Mouse (Mus musculus) stomach, postnatal 0 days (tissue): ENCODE data around the gene Eif2ak1.

Experiments used
- CTCF ChIP-seq: IDR thresholded peaks from 2 replicates; pipeline ENCODE4 v1.5.1; 2016; ENCODE audit warnings: antibody characterized with exemption, low read depth, mild to moderate bottlenecking, moderate library complexity
- EP300 ChIP-seq: optimal IDR thresholded peaks from 2 replicates; pipeline ENCODE3; 2016; ENCODE audit warnings: antibody characterized with exemption

GRCm38 (mm10) chr5:143871547-143872169 is 54.1 kb downstream of the Eif2ak1 start:
- TF ChIP-seq CTCF: no peak
- TF ChIP-seq EP300: no peak
